Mouse (Mus musculus) heart, postnatal 0 days (tissue): Measurements from ENCODE around the gene AI837181. TPM values are rescaled to one million over a fixed set of nuclear protein-coding genes. Genes with fewer than 3 reads are reported as not detected.

ENCODE experiments used
- ATAC-seq: fragments of 200-750 bp; cut with Nextera tagmentation; 2 replicates; pipeline ENCODE4 v1.8.0; 2017; ENCODE audit warnings: low read depth, moderate number of reproducible peaks, moderate library complexity; ENCODE audit not compliant: insufficient read depth
- DNase-seq: peaks from one replicate; pipeline ENCODE4 v3.0.0-alpha.2; 2016; ENCODE audit warnings: low spot score
- H3K27ac ChIP-seq: fragments of 300-500 bp; sonication (generic); 2 replicates; pipeline ENCODE4 v1.5.1; 2014; ENCODE audit warnings: low read depth, mild to moderate bottlenecking
- H3K27me3 ChIP-seq: fragments of 300-500 bp; sonication (generic); 2 replicates; pipeline ENCODE4 v1.6.1; 2014; ENCODE audit warnings: low read length, mixed read lengths; ENCODE audit not compliant: control insufficient read depth, insufficient read depth
- H3K36me3 ChIP-seq: fragments of 300-500 bp; sonication (generic); replicated peaks from 2 replicates; pipeline ENCODE4 v1.6.1; 2014; ENCODE audit warnings: low read length, mixed read lengths; ENCODE audit not compliant: control insufficient read depth, insufficient read depth
- H3K4me1 ChIP-seq: fragments of 300-500 bp; sonication (generic); 2 replicates; pipeline ENCODE4 v1.6.1; 2014; ENCODE audit warnings: antibody characterized with exemption; ENCODE audit not compliant: control insufficient read depth, insufficient read depth
- H3K4me2 ChIP-seq: fragments of 300-500 bp; sonication (generic); 2 replicates; pipeline ENCODE4 v1.6.1; 2014; ENCODE audit warnings: low read depth, mild to moderate bottlenecking, low read length, moderate library complexity
- H3K4me3 ChIP-seq: fragments of 300-500 bp; sonication (generic); 2 replicates; pipeline ENCODE4 v1.5.1; 2014; ENCODE audit warnings: low read depth, low read length
- H3K9ac ChIP-seq: fragments of 300-500 bp; sonication (generic); replicated peaks from 2 replicates; pipeline ENCODE4 v1.6.1; 2014; ENCODE audit warnings: low read depth, low read length, mixed read lengths
- H3K9me3 ChIP-seq: fragments of 300-500 bp; sonication (generic); replicated peaks from 2 replicates; pipeline ENCODE4 v1.6.1; 2016; ENCODE audit warnings: low read length; ENCODE audit not compliant: control insufficient read depth
- CTCF ChIP-seq: IDR thresholded peaks from 2 replicates; pipeline ENCODE4 v1.5.1; 2016; ENCODE audit warnings: antibody characterized with exemption, control low read depth, low read depth
- EP300 ChIP-seq: IDR thresholded peaks from 2 replicates; pipeline ENCODE4 v1.6.1; 2016; ENCODE audit warnings: antibody characterized with exemption, low read depth
- WGBS: fragments of 180-500 bp; shearing (Covaris S2); extraction: QIAGEN DNeasy Blood & Tissue Kit; methylation state at CpG from one replicate; pipeline ENCODE4 v1.1.7; 2014; 5-methylcytosine and 5-hydroxymethylcytosine counted together
- polyA plus RNA-seq: library from polyadenylated mRNA; unstranded; fragments of >200 nt; fragmentation: Nextera tagmentation; extraction: Ambion mirVana; gene quantifications from 2 replicates; pipeline ENCODE4 v1.2.1, GENCODE M21; 2015
- total RNA-seq: library from RNA; depleted of rRNA; stranded (reverse); fragments of >200 nt; gene quantifications from 2 replicates; pipeline ENCODE4 v1.2.3, GENCODE M21; 2014; ENCODE audit warnings: low replicate concordance

The AI837181 gene
- total and polyA plus RNA-seq, 2 experiments from 2014 or later: 38.1 to 47.4 TPM

- ATAC-seq: peak; percentile 81
- H3K4me3 ChIP-seq: no peak overlapping the region
- H3K4me1 ChIP-seq: peaks cover 10% of the 10 kb centered on the region
- H3K36me3 ChIP-seq: peaks cover 16% of the 10 kb centered on the region; the same call in 1 of the 2 replicates
- 39% methylated on average over 2 of the region's 2 CpGs for WGBS
- DNase-seq: peak; percentile 68
- H3K4me2 ChIP-seq: peak overlapping the region; percentile 9; the same call in 1 of the 2 replicates
- peak overlapping the region; percentile 81 for H3K27ac ChIP-seq
- no peak overlapping the region for H3K9ac ChIP-seq
- no peaks in the 10 kb centered on the region for H3K9me3 ChIP-seq
- no peaks in the 10 kb centered on the region for H3K27me3 ChIP-seq
- TF ChIP-seq EP300: peak; percentile 89
- no peak for TF ChIP-seq CTCF
Observed at GRCm38 (mm10) chr19:5414534-5414957, 10.4 kb upstream of the AI837181 start.

- DNase-seq (no peak), ATAC-seq (no peak)
- peaks cover 46% of the 10 kb centered on the region for H3K36me3 ChIP-seq
- H3K27me3 ChIP-seq: no peaks in the 10 kb centered on the region
- TF ChIP-seq EP300 (no peak), CTCF (no peak)
- 90% methylated on average over 8 of the region's 8 CpGs for WGBS
- no peak overlapping the region for H3K4me3 ChIP-seq
- no peaks in the 10 kb centered on the region for H3K9me3 ChIP-seq
- no peak overlapping the region for H3K4me2 ChIP-seq
- peaks cover 14% of the 10 kb centered on the region for H3K4me1 ChIP-seq
- H3K9ac ChIP-seq: no peak overlapping the region
- no peak overlapping the region for H3K27ac ChIP-seq
Observed at GRCm38 (mm10) chr19:5418750-5419466, 6.0 kb upstream of the AI837181 start.

- Histone ChIP-seq H3K9me3 (no peaks in the 10 kb centered on the region), H3K27ac (no peak overlapping the region), H3K27me3 (no peaks in the 10 kb centered on the region), H3K4me3 (no peak overlapping the region), H3K4me2 (no peak overlapping the region), H3K4me1 (0 out of 2 replicates have a peak, but pooled peaks cover 9% of the 10 kb centered on the region), H3K9ac (no peak overlapping the region), H3K36me3 (peaks cover 46% of the 10 kb centered on the region)
- ATAC-seq (no peak), DNase-seq (no peak)
- TF ChIP-seq EP300 (no peak), CTCF (no peak)
- 85% methylated on average over 9 of the region's 9 CpGs for WGBS
Observed at GRCm38 (mm10) chr19:5419630-5420029, 5.3 kb upstream of the AI837181 start.

- H3K27me3 ChIP-seq: no peaks in the 10 kb centered on the region
- no peak for ATAC-seq
- H3K9ac ChIP-seq: no peak overlapping the region
- TF ChIP-seq CTCF: no peak
- TF ChIP-seq EP300: no peak
- WGBS: 86% methylated on average over 6 of the region's 6 CpGs
- 0 out of 2 replicates have a peak, but pooled peaks cover 8% of the 10 kb centered on the region for H3K4me1 ChIP-seq
- H3K4me3 ChIP-seq: no peak overlapping the region
- DNase-seq: no peak
- no peaks in the 10 kb centered on the region for H3K9me3 ChIP-seq
- H3K27ac ChIP-seq: no peak overlapping the region
- no peak overlapping the region for H3K4me2 ChIP-seq
- H3K36me3 ChIP-seq: peaks cover 46% of the 10 kb centered on the region
Observed at GRCm38 (mm10) chr19:5420579-5420978, 4.4 kb upstream of the AI837181 start.

GRCm38 (mm10) chr19:5421784-5422183, 3.2 kb upstream of the AI837181 start:
- Histone ChIP-seq H3K27ac (no peak overlapping the region), H3K9me3 (no peaks in the 10 kb centered on the region), H3K4me3 (no peak overlapping the region), H3K27me3 (no peaks in the 10 kb centered on the region), H3K4me1 (peaks cover 15% of the 10 kb centered on the region), H3K36me3 (peaks cover 54% of the 10 kb centered on the region), H3K9ac (no peak overlapping the region), H3K4me2 (no peak overlapping the region)
- DNase-seq (no peak), ATAC-seq (no peak)
- no peak for TF ChIP-seq CTCF
- no peak for TF ChIP-seq EP300
- WGBS: 79% methylated on average over 5 of the region's 5 CpGs
